20 mouse cellular contexts compared by ENCODE assay signal in the genomic region with DNA sequence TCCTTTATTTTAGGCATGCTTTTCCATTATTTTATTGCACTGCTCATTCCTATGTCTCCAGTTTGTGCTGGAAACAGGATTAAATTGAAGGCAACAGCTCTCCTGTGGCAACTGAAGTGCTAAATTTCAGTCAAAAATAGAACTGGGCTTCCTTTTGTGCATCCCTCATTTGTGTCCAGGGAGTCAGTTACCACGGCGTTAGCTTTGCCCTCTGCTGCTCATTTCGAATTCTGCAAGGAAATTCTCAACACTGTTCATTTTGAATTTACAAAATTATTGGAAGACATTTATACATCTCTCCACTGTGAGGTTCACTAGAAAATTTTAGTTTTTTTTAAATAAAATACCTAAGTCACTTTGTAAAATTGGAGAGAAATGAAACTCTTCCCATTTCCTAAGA. TPM values are rescaled to one million over a fixed set of nuclear protein-coding genes. Genes with fewer than 3 reads are reported as not detected.
A peak's percentile ranks its signal among the peaks of the same experiment; 100 is the strongest.
DNase-seq lines count a peak whose midpoint lies in the region; ATAC-seq and TF ChIP-seq lines count a peak whose summit lies in the region.
"Had no signal": no experiment of that assay in that cellular context is flagged by ENCODE, and none has a peak within 500 bp of the region (broad histone marks: within the 10 kb centered on the region; RNA-seq: fewer than 3 reads in every experiment).

No protein-coding gene starts in this region.

- 44% methylated on average over 3 of the region's 3 CpGs for WGBS in hindbrain, postnatal 0 days
- 68% methylated on average over 3 of the region's 3 CpGs for WGBS in hindbrain, embryonic 14.5 days
- WGBS in midbrain, embryonic 14.5 days: 58% methylated on average over 3 of the region's 3 CpGs
- 71% methylated on average over 3 of the region's 3 CpGs for WGBS in midbrain, embryonic 13.5 days

- H3K9me3 ChIP-seq in hindbrain, postnatal 0 days (ENCODE audit: low read length): no peaks in the 10 kb centered on the region
- H3K9me3 ChIP-seq in hindbrain, embryonic 14.5 days (ENCODE audit: control insufficient read depth, low read length): no peaks in the 10 kb centered on the region
- H3K9me3 ChIP-seq in midbrain, embryonic 14.5 days (ENCODE audit: control insufficient read depth, low read length): no peaks in the 10 kb centered on the region
- no peaks in the 10 kb centered on the region for H3K9me3 ChIP-seq in midbrain, embryonic 13.5 days
- H3K9me3 ChIP-seq: embryonic facial prominence, embryonic 12.5 days; heart, embryonic 13.5 days; hindbrain, embryonic 12.5 days had no signal

- no peaks in the 10 kb centered on the region for H3K36me3 ChIP-seq in hindbrain, postnatal 0 days (ENCODE audit: insufficient read depth, low read length)
- H3K36me3 ChIP-seq in hindbrain, embryonic 14.5 days (replicated peaks; ENCODE audit: control insufficient read depth, insufficient read depth): no peaks in the 10 kb centered on the region
- H3K36me3 ChIP-seq in midbrain, embryonic 14.5 days (ENCODE audit: control insufficient read depth, insufficient read depth, low read length): no peaks in the 10 kb centered on the region
- H3K36me3 ChIP-seq in midbrain, embryonic 13.5 days: no peaks in the 10 kb centered on the region
- H3K36me3 ChIP-seq: embryonic facial prominence, embryonic 12.5 days; G1E; heart, embryonic 13.5 days; hindbrain, embryonic 12.5 days had no signal

- no peaks in the 10 kb centered on the region for H3K4me1 ChIP-seq in hindbrain, postnatal 0 days (ENCODE audit: insufficient read depth, low read length)
- no peaks in the 10 kb centered on the region for H3K4me1 ChIP-seq in hindbrain, embryonic 14.5 days (replicated peaks; ENCODE audit: control insufficient read depth, insufficient read depth, low read length)
- no peaks in the 10 kb centered on the region for H3K4me1 ChIP-seq in midbrain, embryonic 14.5 days (ENCODE audit: control insufficient read depth, insufficient read depth, low read length)
- 0 out of 2 replicates have a peak, but pooled peaks cover 3% of the 10 kb centered on the region for H3K4me1 ChIP-seq in midbrain, embryonic 13.5 days (replicated peaks)
- H3K4me1 ChIP-seq: embryonic facial prominence, embryonic 12.5 days; hindbrain, embryonic 12.5 days had no signal

- no peaks in the 10 kb centered on the region for H3K27me3 ChIP-seq in hindbrain, postnatal 0 days (ENCODE audit: insufficient read depth, low read length)
- H3K27me3 ChIP-seq in hindbrain, embryonic 14.5 days (ENCODE audit: control insufficient read depth, insufficient read depth, low read length): no peaks in the 10 kb centered on the region
- no peaks in the 10 kb centered on the region for H3K27me3 ChIP-seq in midbrain, embryonic 14.5 days (ENCODE audit: control insufficient read depth, insufficient read depth, low read length)
- no peaks in the 10 kb centered on the region for H3K27me3 ChIP-seq in midbrain, embryonic 13.5 days
- H3K27me3 ChIP-seq: embryonic facial prominence, embryonic 12.5 days; heart, embryonic 13.5 days; hindbrain, embryonic 12.5 days had no signal

- no peak overlapping the region for H3K4me3 ChIP-seq in hindbrain, postnatal 0 days (ENCODE audit: low read length)
- H3K4me3 ChIP-seq in hindbrain, embryonic 14.5 days (replicated peaks; ENCODE audit: low read length): no peak overlapping the region
- no peak overlapping the region for H3K4me3 ChIP-seq in midbrain, embryonic 14.5 days (replicated peaks; ENCODE audit: low read depth, low read length)
- H3K4me3 ChIP-seq in midbrain, embryonic 13.5 days (replicated peaks): no peak overlapping the region
- H3K4me3 ChIP-seq: embryonic facial prominence, embryonic 12.5 days; heart, embryonic 13.5 days; hindbrain, embryonic 12.5 days had no signal

- no peak overlapping the region for H3K27ac ChIP-seq in hindbrain, postnatal 0 days
- H3K27ac ChIP-seq in hindbrain, embryonic 14.5 days: no peak overlapping the region
- H3K27ac ChIP-seq in midbrain, embryonic 14.5 days (replicated peaks; ENCODE audit: low read depth, low read length): no peak overlapping the region
- H3K27ac ChIP-seq in midbrain, embryonic 13.5 days: no peak overlapping the region
- H3K27ac ChIP-seq: embryonic facial prominence, embryonic 12.5 days; heart, embryonic 13.5 days; hindbrain, embryonic 12.5 days had no signal

- no peak overlapping the region for H3K4me2 ChIP-seq in hindbrain, postnatal 0 days (ENCODE audit: low read depth, low read length)
- no peak overlapping the region for H3K4me2 ChIP-seq in hindbrain, embryonic 14.5 days (replicated peaks)
- no peak overlapping the region for H3K4me2 ChIP-seq in midbrain, embryonic 14.5 days (ENCODE audit: low read length)
- H3K4me2 ChIP-seq in midbrain, embryonic 13.5 days (replicated peaks): no peak overlapping the region
- H3K4me2 ChIP-seq: embryonic facial prominence, embryonic 12.5 days; heart, embryonic 13.5 days; hindbrain, embryonic 12.5 days had no signal

- no peak for ATAC-seq in hindbrain, postnatal 0 days
- ATAC-seq in hindbrain, embryonic 14.5 days (ENCODE audit: low FRiP score): no peak
- no peak for ATAC-seq in midbrain, embryonic 14.5 days (ENCODE audit: low FRiP score, low TSS enrichment)
- no peak for ATAC-seq in midbrain, embryonic 13.5 days
- ATAC-seq: CD4-positive, CD25-positive, alpha-beta regulatory T cell, adult 4 months; forebrain, embryonic 16.5 days; intestine, embryonic 16.5 days had no signal

- H3K9ac ChIP-seq in hindbrain, postnatal 0 days (replicated peaks; ENCODE audit: low read length): no peak overlapping the region
- no peak overlapping the region for H3K9ac ChIP-seq in hindbrain, embryonic 14.5 days
- H3K9ac ChIP-seq in midbrain, embryonic 14.5 days (replicated peaks; ENCODE audit: low read length): no peak overlapping the region
- no peak overlapping the region for H3K9ac ChIP-seq in midbrain, embryonic 13.5 days (replicated peaks)
- H3K9ac ChIP-seq: embryonic facial prominence, embryonic 12.5 days; heart, embryonic 13.5 days; hindbrain, embryonic 12.5 days had no signal

- DNase-seq in cerebellum, postnatal 10 days: peak; percentile 41 to 51
- DNase-seq in cerebellum, adult 18-20 months: no peak
- peak; percentile 49 for DNase-seq in hindbrain, postnatal 0 days (ENCODE audit: low spot score)
- DNase-seq in hindbrain, embryonic 14.5 days (ENCODE audit: low spot score): no peak
- peak; percentile 28 for DNase-seq in midbrain, embryonic 14.5 days
- DNase-seq in thymus, adult 18-20 months: no peak
- DNase-seq: adrenal gland, adult 8-10 months; adrenal gland, postnatal 36 days; B cell, adult 2 months; gastrocnemius, postnatal 14 days; heart, postnatal 4 days had no signal

- TF ChIP-seq CTCF in hindbrain, postnatal 0 days (IDR thresholded peaks at IDR 0.05; ENCODE audit: low read depth): peak; percentile 43

RNA-seq across cellular contexts. Expression of a gene that starts 53.8 kb away (rescaled TPM):
- 18.8 and 20.8 TPM in 2 replicates for total RNA-seq in hindbrain, postnatal 0 days (2014; rRNA removed)
- polyA plus RNA-seq in hindbrain, postnatal 0 days (2015; fragmentation: Nextera tagmentation; extraction: Ambion mirVana): 6.8 and 7.8 TPM in 2 replicates
- polyA plus RNA-seq in hindbrain, embryonic 14.5 days (2014; fragmentation: Nextera tagmentation; extraction: Ambion mirVana): 8.3 and 9.6 TPM in 2 replicates
- 9.4 and 10.3 TPM in 2 replicates for polyA plus RNA-seq in midbrain, embryonic 14.5 days (2014; fragmentation: Nextera tagmentation; extraction: Ambion mirVana)
- polyA plus RNA-seq in midbrain, embryonic 13.5 days (2015; fragmentation: Nextera tagmentation; extraction: Ambion mirVana): 9.9 and 11.3 TPM in 2 replicates
- total RNA-seq: G1E; granulocyte monocyte progenitor cell, adult 5-6 weeks had no signal
- polyA plus RNA-seq: CD4-positive, CD25-positive, alpha-beta regulatory T cell, adult 4 months; G1E had no signal

Comparison
In these comparisons a context has a peak if more than half of its experiments do, and no peak if none do; other contexts are left out.
1. DNase-seq: peak in cerebellum, postnatal 10 days (2 of 2), hindbrain, postnatal 0 days (single experiment) and midbrain, embryonic 14.5 days (single experiment); none in cerebellum, adult 18-20 months (0 of 2), hindbrain, embryonic 14.5 days (single experiment) and thymus, adult 18-20 months (0 of 2).